Mouse (Mus musculus): ENCODE data around the gene Tmtc4. TPM values are rescaled to one million over a fixed set of nuclear protein-coding genes. Genes with fewer than 3 reads are reported as not detected.

Gene Tmtc4
- polyA plus RNA-seq, 1 experiment from 2014 or later: 25.2 TPM

- WGBS: 82% methylated on average over 2 of the region's 2 CpGs
- ATAC-seq (ENCODE audit: insufficient number of reproducible peaks, low FRiP score, low TSS enrichment, low read depth): no peak
- Histone ChIP-seq H3K27ac (replicated peaks) (no peak overlapping the region), H3K9me3 (replicated peaks) (no peaks in the 10 kb centered on the region), H3K36me3 (no peaks in the 10 kb centered on the region), H3K9ac (no peak overlapping the region), H3K4me3 (replicated peaks) (no peak overlapping the region), H3K4me2 (replicated peaks) (no peak overlapping the region), H3K27me3 (no peaks in the 10 kb centered on the region), H3K4me1 (no peaks in the 10 kb centered on the region)
These were observed 10.1 kb upstream of the Tmtc4 start for GRCm38 (mm10) chr14:122993935-122994334.

GRCm38 (mm10) chr14:122992937-122993336 lies 9.1 kb upstream of the Tmtc4 start:
- peak; percentile 57 for ATAC-seq (ENCODE audit: insufficient number of reproducible peaks, low FRiP score, low TSS enrichment, low read depth)
- H3K4me2 ChIP-seq (replicated peaks): no peak overlapping the region
- no peaks in the 10 kb centered on the region for H3K36me3 ChIP-seq
- H3K4me1 ChIP-seq: no peaks in the 10 kb centered on the region
- H3K9me3 ChIP-seq (replicated peaks): no peaks in the 10 kb centered on the region
- no peak overlapping the region for H3K9ac ChIP-seq
- H3K27ac ChIP-seq (replicated peaks): no peak overlapping the region
- no peak overlapping the region for H3K4me3 ChIP-seq (replicated peaks)
- 51% methylated on average over 6 of the region's 6 CpGs for WGBS
- H3K27me3 ChIP-seq: no peaks in the 10 kb centered on the region

GRCm38 (mm10) chr14:122990521-122991052 lies 6.8 kb upstream of the Tmtc4 start:
- no peak overlapping the region for H3K4me3 ChIP-seq (replicated peaks)
- no peak for ATAC-seq (ENCODE audit: insufficient number of reproducible peaks, low FRiP score, low TSS enrichment, low read depth)
- no peaks in the 10 kb centered on the region for H3K36me3 ChIP-seq
- H3K27me3 ChIP-seq: no peaks in the 10 kb centered on the region
- no peak overlapping the region for H3K9ac ChIP-seq
- no peak overlapping the region for H3K4me2 ChIP-seq (replicated peaks)
- H3K9me3 ChIP-seq (replicated peaks): no peaks in the 10 kb centered on the region
- no peaks in the 10 kb centered on the region for H3K4me1 ChIP-seq
- H3K27ac ChIP-seq (replicated peaks): no peak overlapping the region
- 76% methylated on average over 4 of the region's 4 CpGs for WGBS

GRCm38 (mm10) chr14:122986404-122986803 lies 2.6 kb upstream of the Tmtc4 start:
- WGBS: 66% methylated on average over 2 of the region's 2 CpGs
- Histone ChIP-seq H3K9me3 (replicated peaks) (no peaks in the 10 kb centered on the region), H3K9ac (no peak overlapping the region), H3K27me3 (no peaks in the 10 kb centered on the region), H3K4me3 (replicated peaks) (no peak overlapping the region), H3K27ac (replicated peaks) (no peak overlapping the region), H3K36me3 (no peaks in the 10 kb centered on the region), H3K4me1 (peaks cover 17% of the 10 kb centered on the region), H3K4me2 (replicated peaks) (no peak overlapping the region)
- ATAC-seq (ENCODE audit: insufficient number of reproducible peaks, low FRiP score, low TSS enrichment, low read depth): no peak

GRCm38 (mm10) chr14:122982571-122983225 lies 1.1 kb downstream of the Tmtc4 start:
- 1% methylated on average over 48 of the region's 63 CpGs for WGBS
- Histone ChIP-seq H3K9me3 (replicated peaks) (no peaks in the 10 kb centered on the region), H3K4me2 (replicated peaks) (peak overlapping the region; percentile 88), H3K27me3 (no peaks in the 10 kb centered on the region), H3K4me3 (replicated peaks) (peak overlapping the region; percentile 78), H3K36me3 (no peaks in the 10 kb centered on the region), H3K9ac (peak overlapping the region; percentile 73), H3K27ac (replicated peaks) (peak overlapping the region; percentile 95), H3K4me1 (peaks cover 17% of the 10 kb centered on the region)
- peak; percentile 89 for ATAC-seq (ENCODE audit: insufficient number of reproducible peaks, low FRiP score, low TSS enrichment, low read depth)

- Histone ChIP-seq H3K9me3 (replicated peaks) (no peaks in the 10 kb centered on the region), H3K27ac (replicated peaks) (peak overlapping the region; percentile 95), H3K27me3 (no peaks in the 10 kb centered on the region), H3K4me2 (replicated peaks) (peak overlapping the region; percentile 88), H3K4me1 (peaks cover 17% of the 10 kb centered on the region), H3K9ac (peak overlapping the region; percentile 73; the same call in 1 of the 2 replicates), H3K36me3 (no peaks in the 10 kb centered on the region), H3K4me3 (replicated peaks) (peak overlapping the region; percentile 78)
- ATAC-seq (ENCODE audit: insufficient number of reproducible peaks, low FRiP score, low TSS enrichment, low read depth): no peak
- WGBS: 34% methylated on average over 8 of the region's 8 CpGs
These were observed 1.9 kb downstream of the Tmtc4 start for GRCm38 (mm10) chr14:122981831-122982485.

GRCm38 (mm10) chr14:122978871-122979270 lies 5.0 kb downstream of the Tmtc4 start:
- H3K36me3 ChIP-seq: no peaks in the 10 kb centered on the region
- H3K4me1 ChIP-seq: peaks cover 14% of the 10 kb centered on the region
- no peak for ATAC-seq (ENCODE audit: insufficient number of reproducible peaks, low FRiP score, low TSS enrichment, low read depth)
- no peak overlapping the region for H3K9ac ChIP-seq
- H3K4me2 ChIP-seq (replicated peaks): no peak overlapping the region
- 78% methylated on average over 3 of the region's 3 CpGs for WGBS
- H3K4me3 ChIP-seq (replicated peaks): no peak overlapping the region
- no peaks in the 10 kb centered on the region for H3K27me3 ChIP-seq
- H3K9me3 ChIP-seq (replicated peaks): no peaks in the 10 kb centered on the region
- H3K27ac ChIP-seq (replicated peaks): no peak overlapping the region

GRCm38 (mm10) chr14:122977797-122978140 lies 6.1 kb downstream of the Tmtc4 start:
- peaks cover 10% of the 10 kb centered on the region for H3K4me1 ChIP-seq
- H3K4me3 ChIP-seq (replicated peaks): no peak overlapping the region
- no peak overlapping the region for H3K27ac ChIP-seq (replicated peaks)
- no peaks in the 10 kb centered on the region for H3K27me3 ChIP-seq
- H3K36me3 ChIP-seq: no peaks in the 10 kb centered on the region
- H3K9ac ChIP-seq: no peak overlapping the region
- WGBS: 75% methylated on average over 1 of the region's 1 CpGs
- no peaks in the 10 kb centered on the region for H3K9me3 ChIP-seq (replicated peaks)
- no peak for ATAC-seq (ENCODE audit: insufficient number of reproducible peaks, low FRiP score, low TSS enrichment, low read depth)
- H3K4me2 ChIP-seq (replicated peaks): no peak overlapping the region

GRCm38 (mm10) chr14:122977056-122977796 lies 6.6 kb downstream of the Tmtc4 start:
- peaks cover 2% of the 10 kb centered on the region; the same call in 1 of the 2 replicates for H3K36me3 ChIP-seq
- no peaks in the 10 kb centered on the region for H3K27me3 ChIP-seq
- H3K4me3 ChIP-seq (replicated peaks): no peak overlapping the region
- WGBS: 79% methylated on average over 9 of the region's 9 CpGs
- H3K9ac ChIP-seq: no peak overlapping the region
- ATAC-seq (ENCODE audit: insufficient number of reproducible peaks, low FRiP score, low TSS enrichment, low read depth): no peak
- H3K9me3 ChIP-seq (replicated peaks): no peaks in the 10 kb centered on the region
- H3K4me1 ChIP-seq: peaks cover 7% of the 10 kb centered on the region
- no peak overlapping the region for H3K27ac ChIP-seq (replicated peaks)
- H3K4me2 ChIP-seq (replicated peaks): no peak overlapping the region

- Histone ChIP-seq H3K4me3 (replicated peaks) (no peak overlapping the region), H3K4me1 (no peaks in the 10 kb centered on the region), H3K9me3 (replicated peaks) (no peaks in the 10 kb centered on the region), H3K27me3 (no peaks in the 10 kb centered on the region), H3K36me3 (peaks cover 22% of the 10 kb centered on the region), H3K27ac (replicated peaks) (no peak overlapping the region), H3K4me2 (replicated peaks) (no peak overlapping the region), H3K9ac (no peak overlapping the region)
- WGBS: 85% methylated on average over 3 of the region's 3 CpGs
- ATAC-seq (ENCODE audit: insufficient number of reproducible peaks, low FRiP score, low TSS enrichment, low read depth): no peak
These were observed 8.8 kb downstream of the Tmtc4 start for GRCm38 (mm10) chr14:122974854-122975570.

GRCm38 (mm10) chr14:122973091-122973490 lies 10.7 kb downstream of the Tmtc4 start:
- no peak overlapping the region for H3K4me3 ChIP-seq (replicated peaks)
- no peaks in the 10 kb centered on the region for H3K9me3 ChIP-seq (replicated peaks)
- no peak overlapping the region for H3K27ac ChIP-seq (replicated peaks)
- 97% methylated on average over 2 of the region's 2 CpGs for WGBS
- H3K27me3 ChIP-seq: no peaks in the 10 kb centered on the region
- H3K9ac ChIP-seq: no peak overlapping the region
- peaks cover 31% of the 10 kb centered on the region for H3K36me3 ChIP-seq
- no peak for ATAC-seq (ENCODE audit: insufficient number of reproducible peaks, low FRiP score, low TSS enrichment, low read depth)
- H3K4me2 ChIP-seq (replicated peaks): no peak overlapping the region
- no peaks in the 10 kb centered on the region for H3K4me1 ChIP-seq

Measured in embryonic facial prominence, embryonic 15.5 days (tissue).